Mouse (Mus musculus) stomach, embryonic 15.5 days (tissue): Measurements from ENCODE around the gene Gm21637. TPM values are rescaled to one million over a fixed set of nuclear protein-coding genes. Genes with fewer than 3 reads are reported as not detected.
"Not testable (repeated sequence)": the region's sequence is repeated elsewhere in the genome, so short reads cannot be mapped to it uniquely, and the experiment has no call there.

Experiments
- ATAC-seq: fragments of 200-750 bp; cut with Nextera tagmentation; 2 replicates; pipeline ENCODE4 v1.8.0; 2017; ENCODE audit warnings: low read depth, moderate number of reproducible peaks, moderate TSS enrichment; ENCODE audit not compliant: insufficient read depth, low FRiP score
- H3K27ac ChIP-seq: fragments of 300-500 bp; sonication (generic); 2 replicates; pipeline ENCODE4 v1.5.1; 2015; ENCODE audit warnings: mild to moderate bottlenecking, inconsistent platforms
- H3K27me3 ChIP-seq: fragments of 300-500 bp; sonication (generic); replicated peaks from 2 replicates; pipeline ENCODE4 v1.6.1; 2015; ENCODE audit warnings: inconsistent platforms
- H3K36me3 ChIP-seq: fragments of 300-500 bp; sonication (generic); 2 replicates; pipeline ENCODE4 v1.6.1; 2015; ENCODE audit warnings: inconsistent platforms
- H3K4me1 ChIP-seq: fragments of 300-500 bp; sonication (generic); 2 replicates; pipeline ENCODE4 v1.6.1; 2015; ENCODE audit warnings: inconsistent platforms
- H3K4me2 ChIP-seq: fragments of 300-500 bp; sonication (generic); 2 replicates; pipeline ENCODE4 v1.6.1; 2015; ENCODE audit warnings: mild to moderate bottlenecking, inconsistent platforms
- H3K4me3 ChIP-seq: fragments of 300-500 bp; sonication (generic); replicated peaks from 2 replicates; pipeline ENCODE4 v1.5.1; 2015; ENCODE audit warnings: inconsistent platforms
- H3K9ac ChIP-seq: fragments of 300-500 bp; sonication (generic); 2 replicates; pipeline ENCODE4 v1.6.1; 2015; ENCODE audit warnings: inconsistent platforms
- H3K9me3 ChIP-seq: fragments of 300-500 bp; sonication (generic); 2 replicates; pipeline ENCODE4 v1.6.1; 2016; ENCODE audit warnings: inconsistent platforms
- WGBS: fragments of 180-500 bp; shearing (Covaris S2); methylation state at CpG from one replicate; pipeline ENCODE4 v1.1.7; 2015; 5-methylcytosine and 5-hydroxymethylcytosine counted together
- polyA plus RNA-seq: library from polyadenylated mRNA; unstranded; fragments of >200 nt; fragmentation: Nextera tagmentation; extraction: Ambion mirVana; gene quantifications from 2 replicates; pipeline ENCODE4 v1.2.1, GENCODE M21; 2015

Gene Gm21637
- not detected in 2 replicates for polyA plus RNA-seq

- not testable (repeated sequence) for H3K4me1 ChIP-seq, H3K4me3 ChIP-seq, H3K36me3 ChIP-seq, ATAC-seq, H3K27ac ChIP-seq, H3K4me2 ChIP-seq, H3K27me3 ChIP-seq, H3K9ac ChIP-seq, H3K9me3 ChIP-seq
- no CpG with 5 or more reads among the region's 1 CpGs for WGBS
Measured at GRCm38 (mm10) chrX:31961744-31962143, at the start of gene Gm21637. TSS of gene Gm21637 (plus strand) at chrX:31962044.

Other genes with a start within 250 kb of the Gm21637 start
- not detected in 2 replicates for gene Btbd35f25, start 244.9 kb upstream of the Gm21637 start, polyA plus RNA-seq
- not detected in 2 replicates for gene Btbd35f22, start 85.8 kb downstream of the Gm21637 start, polyA plus RNA-seq